ENCODE assay signal across 8 mouse cellular contexts in genomic region chr4:135873526-135874202, GRCm38 (mm10). TPM values are rescaled to one million over a fixed set of nuclear protein-coding genes. Genes with fewer than 3 reads are reported as not detected.
DNase-seq lines count a peak whose midpoint lies in the region; ATAC-seq and TF ChIP-seq lines count a peak whose summit lies in the region.

Gene Pnrc2, minus strand, starts transcription at chr4:135873850.

- no peaks in the 10 kb centered on the region for H3K27me3 ChIP-seq in forebrain, embryonic 15.5 days
- no peaks in the 10 kb centered on the region for H3K27me3 ChIP-seq in lung, embryonic 14.5 days (ENCODE audit: insufficient read depth, low read length)
- H3K27me3 ChIP-seq in thymus, adult 2 months (ENCODE audit: control insufficient read depth, insufficient read depth, low read length), result no peaks in the 10 kb centered on the region

- no peaks in the 10 kb centered on the region for H3K9me3 ChIP-seq in ES-E14 (ENCODE audit: control insufficient read depth, insufficient read depth, low read depth, low read length)
- H3K9me3 ChIP-seq in forebrain, embryonic 15.5 days, result no peaks in the 10 kb centered on the region
- H3K9me3 ChIP-seq in lung, embryonic 14.5 days (ENCODE audit: low read depth, low read length), result no peaks in the 10 kb centered on the region

- in situ Hi-C loops in ES-E14 (cut with MboI; ENCODE audit: low sequenced_read_pairs in 2 of 2, unreplicated experiment in 2 of 2), result no loop called here

- H3K27ac ChIP-seq in ES-E14 (ENCODE audit: insufficient read depth, low read depth, low read length, poor library complexity, severe bottlenecking), result peak within 1 kb of the TSS; percentile 94
- H3K27ac ChIP-seq in forebrain, embryonic 15.5 days (replicated peaks), result peak within 1 kb of the TSS; percentile 99
- peak within 1 kb of the TSS; percentile 99 for H3K27ac ChIP-seq in layer of hippocampus, adult 2 months
- H3K27ac ChIP-seq in lung, embryonic 14.5 days (ENCODE audit: low read depth), result peak within 1 kb of the TSS; percentile 100
- H3K27ac ChIP-seq in olfactory bulb, adult 2 months (ENCODE audit: insufficient read depth, low read depth, low read length), result peak within 1 kb of the TSS; percentile 99
- H3K27ac ChIP-seq in thymus, adult 2 months (ENCODE audit: control insufficient read depth, insufficient read depth, low read length), result peak within 1 kb of the TSS; percentile 86

- peaks cover 9% of the 10 kb centered on the region for H3K36me3 ChIP-seq in ES-E14 (ENCODE audit: control insufficient read depth, insufficient read depth, low read length, poor library complexity, severe bottlenecking)
- H3K36me3 ChIP-seq in forebrain, embryonic 15.5 days, result peaks cover 16% of the 10 kb centered on the region
- peaks cover 38% of the 10 kb centered on the region for H3K36me3 ChIP-seq in lung, embryonic 14.5 days (ENCODE audit: insufficient read depth)
- H3K36me3 ChIP-seq in thymus, adult 2 months (ENCODE audit: control insufficient read depth, insufficient read depth, low read length), result peaks cover 32% of the 10 kb centered on the region

- under 1% methylated on average over 59 of the region's 60 CpGs for WGBS in forebrain, embryonic 15.5 days
- WGBS in lung, embryonic 14.5 days, result under 1% methylated on average over 60 of the region's 60 CpGs
- WGBS in olfactory bulb, adult 2 months, result under 1% methylated on average over 60 of the region's 60 CpGs
- WGBS in thymus, adult 2 months, result under 1% methylated on average over 60 of the region's 60 CpGs

- peak; percentile 97 for ATAC-seq in forebrain, embryonic 15.5 days (replicated peaks)
- ATAC-seq in lung, embryonic 14.5 days (ENCODE audit: insufficient read depth), result peak; percentile 93

- H3K4me3 ChIP-seq in ES-E14 (ENCODE audit: insufficient read depth in 1 of 2, low read depth in 1 of 2, low read length in 2 of 2, poor library complexity in 1 of 2, severe bottlenecking in 1 of 2), result peak within 1 kb of the TSS; percentile 85 to 87
- H3K4me3 ChIP-seq in forebrain, embryonic 15.5 days, result peak within 1 kb of the TSS; percentile 91
- peak within 1 kb of the TSS; percentile 96 for H3K4me3 ChIP-seq in layer of hippocampus, adult 2 months
- peak within 1 kb of the TSS; percentile 67 for H3K4me3 ChIP-seq in lung, embryonic 14.5 days (ENCODE audit: low read depth, low read length)
- H3K4me3 ChIP-seq in olfactory bulb, adult 2 months (ENCODE audit: insufficient read depth, low read depth, low read length), result peak within 1 kb of the TSS; percentile 96
- H3K4me3 ChIP-seq in thymus, adult 2 months (ENCODE audit: control insufficient read depth, insufficient read depth, low read length), result peak within 1 kb of the TSS; percentile 70

- peak; percentile 87 for TF ChIP-seq POLR2A in olfactory bulb, adult 2 months (IDR thresholded peaks at IDR 0.05; ENCODE audit: insufficient read depth, low read depth, low read length)
- TF ChIP-seq POLR2A in thymus, adult 2 months (IDR thresholded peaks at IDR 0.05; ENCODE audit: control insufficient read depth, extremely low read depth, insufficient read depth, low read length, poor library complexity), result peak; percentile 96

- H3K4me1 ChIP-seq in ES-E14 (ENCODE audit: control insufficient read depth in 2 of 2, insufficient read depth in 2 of 2, low read length in 2 of 2, poor library complexity in 1 of 2), result peaks cover 6 to 13% of the 10 kb centered on the region in 2 experiments; a peak in 3 of 4 replicates
- peaks cover 58% of the 10 kb centered on the region for H3K4me1 ChIP-seq in forebrain, embryonic 15.5 days
- peaks cover 11% of the 10 kb centered on the region for H3K4me1 ChIP-seq in lung, embryonic 14.5 days (ENCODE audit: insufficient read depth)
- H3K4me1 ChIP-seq in olfactory bulb, adult 2 months (ENCODE audit: control insufficient read depth, insufficient read depth, low read length), result peaks cover 18% of the 10 kb centered on the region
- H3K4me1 ChIP-seq in thymus, adult 2 months (replicated peaks; ENCODE audit: control insufficient read depth, insufficient read depth, low read length), result peaks cover 24% of the 10 kb centered on the region

- peak within 1 kb of the TSS; percentile 93 for H3K4me2 ChIP-seq in forebrain, embryonic 15.5 days (replicated peaks)
- H3K4me2 ChIP-seq in lung, embryonic 14.5 days, result peak within 1 kb of the TSS; percentile 80

- intact Hi-C loops in heart, postnatal 25 days (cut with DNase I), result loop anchor here (1.0 to 10.0 kb wide), 2 partner anchors 17 to 169 kb away; no protein-coding TSS in a partner anchor

- peak; percentile 81 for DNase-seq in ES-E14 (ENCODE audit: low read depth, low spot score)
- peak; percentile 83 for DNase-seq in cerebellum, adult 11 months
- DNase-seq in heart, postnatal 25 days (ENCODE audit: low spot score), result peak; percentile 88
- DNase-seq in layer of hippocampus, adult 2 months (ENCODE audit: low spot score in 2 of 2), result peak; percentile 90 to 92
- peak; percentile 96 for DNase-seq in lung, embryonic 14.5 days
- peak; percentile 84 for DNase-seq in thymus, adult 2 months

- H3K9ac ChIP-seq in ES-E14 (ENCODE audit: insufficient read depth, low read depth, low read length, poor library complexity, severe bottlenecking), result peak within 1 kb of the TSS; percentile 97
- H3K9ac ChIP-seq in forebrain, embryonic 15.5 days (replicated peaks), result peak within 1 kb of the TSS; percentile 95
- peak within 1 kb of the TSS; percentile 97 for H3K9ac ChIP-seq in lung, embryonic 14.5 days

- TF ChIP-seq CTCF in layer of hippocampus, adult 2 months (conservative IDR thresholded peaks at IDR 0.05), result peak; percentile 29
- TF ChIP-seq CTCF in lung, embryonic 14.5 days (IDR thresholded peaks at IDR 0.05; ENCODE audit: low read depth), result no peak
- no peak for TF ChIP-seq CTCF in olfactory bulb, adult 2 months (IDR thresholded peaks at IDR 0.05; ENCODE audit: insufficient read depth, low read depth, low read length)
- TF ChIP-seq CTCF in thymus, adult 2 months (IDR thresholded peaks at IDR 0.05; ENCODE audit: borderline replicate concordance, control insufficient read depth, extremely low read depth, insufficient read depth, low read length, poor library complexity), result no peak; the same call in 1 of the 2 replicates

TF ChIP-seq in ES-E14, 5 proteins besides CTCF, POLR2A, EP300 and RAD21:
- TF ChIP-seq HCFC1 (IDR thresholded peaks at IDR 0.05; ENCODE audit: borderline replicate concordance, insufficient read depth, low read length) (peak; percentile 48; the same call in 1 of the 2 replicates), ZC3H11A (IDR thresholded peaks at IDR 0.05; ENCODE audit: borderline replicate concordance, low read depth, low read length) (no peak)

RNA-seq across cellular contexts. Expression of gene Pnrc2, which starts in this region (rescaled TPM):
- total RNA-seq in ES-E14 (2012; rRNA removed), result 27.6 and 35.4 TPM in 2 replicates
- 131 and 134 TPM in 2 replicates for polyA plus RNA-seq in forebrain, embryonic 15.5 days (2015; fragmentation: Nextera tagmentation; extraction: Ambion mirVana)
- total RNA-seq in heart, postnatal 25 days (2021), result 10 to 100 TPM; 57.7 to 67.0 TPM
- 10 to 100 TPM; 52.7 to 54.8 TPM for total RNA-seq in layer of hippocampus, adult 2 months (2021)
- polyA plus RNA-seq in lung, embryonic 14.5 days (2014; fragmentation: Nextera tagmentation; extraction: Ambion mirVana), result 191 and 206 TPM in 2 replicates
- polyA plus RNA-seq in olfactory bulb, adult 2 months (2012; ENCODE audit: insufficient read depth, insufficient read length, low replicate concordance, missing spikeins), result not detected in 2 replicates
- polyA plus RNA-seq in thymus, adult 2 months (2012; rRNA removed), result 26.7 and 28.6 TPM in 2 replicates

Comparison
In these comparisons a context has a peak if more than half of its experiments do, and no peak if none do; other contexts are left out.
1. Peak in every context shown above with its lines: DNase-seq, ATAC-seq, H3K4me3 ChIP-seq and H3K27ac ChIP-seq.